Mouse (Mus musculus) C2C12 (cell line): ENCODE measurements around the gene Col5a3.

Source experiments
- CTCF ChIP-seq: IDR thresholded peaks from one replicate; pipeline ENCODE4 v1.5.1; 2011; ENCODE audit not compliant: control insufficient read depth, insufficient read depth, insufficient read length
- FOSL1 ChIP-seq: IDR thresholded peaks from one replicate; pipeline ENCODE4 v1.8.0; 2011; ENCODE audit warnings: mild to moderate bottlenecking, low read length; ENCODE audit not compliant: poor library complexity, insufficient read depth, severe bottlenecking
- MYOD1 ChIP-seq: IDR thresholded peaks from one replicate; pipeline ENCODE4 v1.6.1; 2011; ENCODE audit warnings: low read depth; ENCODE audit not compliant: control insufficient read depth, insufficient read length
- USF1 ChIP-seq: IDR thresholded peaks from one replicate; pipeline ENCODE4 v1.6.1; 2011; ENCODE audit warnings: low read depth, mild to moderate bottlenecking, control low read depth, moderate library complexity

DNA sequence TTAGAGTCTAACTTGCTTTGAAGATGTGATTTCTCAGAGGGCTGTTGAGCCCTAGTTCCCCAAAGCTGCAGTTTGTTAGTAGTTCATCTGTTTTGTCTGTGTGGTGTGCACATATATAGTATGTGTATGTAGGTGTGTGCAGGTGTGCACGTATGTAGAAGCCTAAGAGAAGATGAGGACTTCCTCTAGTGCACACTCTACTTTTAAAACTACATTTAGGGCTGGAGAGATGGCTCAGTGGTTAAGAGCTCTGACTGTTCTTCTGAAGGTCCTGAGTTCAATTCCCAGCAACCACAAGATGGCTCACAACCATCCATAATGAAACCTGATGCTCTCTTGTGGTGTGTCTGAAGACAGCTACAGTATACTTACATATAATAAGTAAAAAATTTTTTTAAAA lies 20.0 kb upstream of the Col5a3 start:
- TF ChIP-seq CTCF: no peak
- no peak for TF ChIP-seq USF1
- TF ChIP-seq FOSL1: no peak
- no peak for TF ChIP-seq MYOD1
